Mouse (Mus musculus) hindlimb bud, embryonic 11.5 days (tissue): ENCODE measurements around the gene 1700001P01Rik.

Source experiments
- DNase-seq: peaks from one replicate; pipeline ENCODE4 v3.0.0-alpha.2; 2012; ENCODE audit warnings: low read depth, low spot score; ENCODE audit errors: extremely low spot score

1700001P01Rik gene

DNA sequence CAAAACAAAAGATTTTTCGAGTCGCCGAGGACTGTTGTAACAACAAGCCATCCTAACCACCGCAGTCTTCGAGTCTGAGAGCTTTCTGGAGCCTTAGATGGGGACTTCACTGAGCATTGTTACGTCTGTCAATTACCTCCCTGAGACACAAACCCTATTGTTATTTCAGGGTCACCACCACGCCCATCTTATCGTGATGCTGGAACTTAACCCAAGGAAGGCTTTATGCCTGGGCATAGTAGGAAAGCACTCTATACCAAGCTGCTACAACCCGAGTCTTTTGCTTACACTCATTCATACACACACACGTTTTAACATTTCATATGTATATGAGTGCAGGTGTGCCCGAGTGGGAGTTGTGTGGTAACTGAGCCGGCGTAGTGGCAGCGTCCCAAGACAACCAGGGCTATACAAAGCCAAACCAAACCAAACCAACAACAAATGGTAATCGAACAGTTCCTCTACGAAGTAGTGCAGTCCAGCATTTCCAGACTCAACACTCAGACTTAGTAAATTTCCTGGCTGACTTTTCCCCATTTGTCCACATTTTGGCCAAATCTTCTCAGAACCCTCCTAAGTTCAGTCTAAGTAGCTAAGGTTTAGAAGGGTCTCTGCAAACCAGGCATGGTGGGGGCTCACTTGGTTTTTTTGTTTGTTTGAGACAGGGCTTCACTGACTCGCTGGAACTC is at the start of gene 1700001P01Rik:
Gene 1700001P01Rik (minus strand): TSS at position 111 of the 689 bp plus-strand sequence.
- DNase-seq, result no peak

GRCm38 (mm10) chr11:97825295-97825694 is 49.6 kb upstream of the 1700001P01Rik start:
- no peak for DNase-seq

DNA sequence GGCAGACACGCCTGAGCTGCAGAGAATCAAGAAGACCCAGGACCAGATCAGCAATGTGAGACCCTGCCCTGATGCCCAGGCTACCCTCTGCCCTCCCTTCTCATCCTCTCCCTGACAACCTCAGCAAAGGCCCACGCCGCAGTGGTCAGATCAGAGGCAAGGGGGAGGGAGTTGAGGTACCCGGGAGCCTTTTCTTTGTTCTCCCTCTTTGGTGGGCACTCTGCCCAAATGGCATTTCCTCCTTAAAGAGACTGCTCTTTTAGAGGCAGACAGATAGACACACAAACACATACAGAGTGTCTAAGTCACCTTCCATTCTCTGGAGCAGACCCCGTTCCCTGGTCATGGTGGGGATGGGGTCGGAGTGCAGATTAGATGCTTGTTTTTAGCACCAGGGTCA is 49.2 kb upstream of the 1700001P01Rik start:
- DNase-seq, result no peak

GRCm38 (mm10) chr11:97824168-97824567 is 48.5 kb upstream of the 1700001P01Rik start:
- no peak for DNase-seq

DNA sequence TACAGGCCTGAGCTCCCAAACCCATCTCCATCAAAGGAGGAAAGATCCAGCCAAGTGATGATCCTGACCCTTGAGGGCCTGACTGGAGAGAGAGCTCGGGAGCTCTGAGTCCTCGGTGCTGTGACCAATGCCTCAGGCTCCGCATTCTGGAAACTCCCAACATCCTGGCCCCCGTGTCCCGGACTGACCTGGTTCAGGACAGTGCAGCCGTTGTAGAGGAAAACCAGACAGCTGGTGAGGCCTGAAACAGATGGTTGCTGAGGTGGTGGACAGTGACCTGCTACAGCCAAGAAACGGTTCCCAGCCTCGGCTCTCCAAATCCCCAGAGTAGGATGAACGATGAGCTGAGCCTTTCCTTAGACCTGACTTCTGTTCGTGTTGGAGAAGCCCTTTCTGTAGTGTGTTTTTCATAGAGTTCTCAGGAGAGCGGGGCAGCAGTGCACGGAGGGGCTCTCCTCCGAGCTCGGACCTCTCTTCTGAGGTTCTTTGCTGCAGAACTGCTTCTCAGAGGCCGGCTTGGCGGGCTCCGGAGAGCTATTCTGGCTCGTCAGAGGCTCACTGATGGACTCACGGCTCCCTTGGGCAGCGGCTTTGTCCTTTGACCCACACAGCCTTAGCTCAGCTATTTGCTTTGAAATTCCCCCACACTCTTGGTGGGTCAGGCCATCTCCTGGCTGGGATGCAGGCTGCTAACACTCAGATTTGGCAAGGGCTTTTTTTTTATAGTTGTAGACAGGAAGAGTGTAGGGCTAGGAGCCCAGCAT is 47.3 kb upstream of the 1700001P01Rik start:
- DNase-seq, result no peak

- no peak for DNase-seq
These were observed 45.8 kb upstream of the 1700001P01Rik start for GRCm38 (mm10) chr11:97821401-97822064.

GRCm38 (mm10) chr11:97820840-97821239 is 45.1 kb upstream of the 1700001P01Rik start:
- no peak for DNase-seq

GRCm38 (mm10) chr11:97819923-97820322 is 44.2 kb upstream of the 1700001P01Rik start:
- no peak for DNase-seq

DNA sequence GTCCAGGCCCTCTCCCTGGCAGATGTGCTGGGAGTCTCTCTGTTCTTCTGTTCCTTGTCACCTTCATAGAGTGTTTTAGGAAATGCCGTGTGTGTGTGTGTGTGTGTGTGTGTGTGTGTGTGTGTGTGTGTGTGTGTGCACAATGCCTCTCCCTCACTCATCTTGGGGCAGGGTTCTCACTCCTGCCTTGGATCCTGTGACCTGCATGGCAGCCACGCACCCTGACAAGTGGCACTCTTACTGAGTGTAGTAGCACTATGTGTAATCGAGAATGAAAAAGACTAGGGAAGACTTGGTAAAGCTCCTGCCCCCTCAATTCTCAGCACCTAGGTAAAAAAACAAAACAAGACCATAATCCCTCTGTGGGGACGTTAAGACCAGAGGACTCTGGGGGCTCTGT is 43.4 kb upstream of the 1700001P01Rik start:
- DNase-seq, result no peak

GRCm38 (mm10) chr11:97818571-97818970 is 42.9 kb upstream of the 1700001P01Rik start:
- no peak for DNase-seq

DNA sequence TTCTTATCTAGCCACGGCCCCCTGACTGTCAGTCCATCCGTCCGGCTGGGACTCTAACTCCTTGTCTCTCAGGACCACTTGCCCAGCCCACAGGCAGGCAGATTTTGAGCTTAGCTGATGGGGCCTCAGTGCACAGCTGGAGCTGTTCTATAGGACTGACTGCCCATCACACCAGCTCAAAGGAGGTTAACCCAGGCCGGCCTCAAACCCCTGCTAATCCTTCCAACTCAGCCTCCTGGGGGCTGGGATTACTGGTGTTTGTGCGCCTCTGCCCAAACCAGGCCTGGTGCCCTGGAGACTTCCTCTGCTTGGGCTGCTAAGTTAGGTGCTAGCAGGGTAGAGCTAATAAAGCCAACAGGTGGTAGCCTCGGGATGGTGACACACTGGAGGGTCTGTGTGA is 42.3 kb upstream of the 1700001P01Rik start:
- DNase-seq, result no peak

GRCm38 (mm10) chr11:97817379-97817778 is 41.7 kb upstream of the 1700001P01Rik start:
- no peak for DNase-seq

DNA sequence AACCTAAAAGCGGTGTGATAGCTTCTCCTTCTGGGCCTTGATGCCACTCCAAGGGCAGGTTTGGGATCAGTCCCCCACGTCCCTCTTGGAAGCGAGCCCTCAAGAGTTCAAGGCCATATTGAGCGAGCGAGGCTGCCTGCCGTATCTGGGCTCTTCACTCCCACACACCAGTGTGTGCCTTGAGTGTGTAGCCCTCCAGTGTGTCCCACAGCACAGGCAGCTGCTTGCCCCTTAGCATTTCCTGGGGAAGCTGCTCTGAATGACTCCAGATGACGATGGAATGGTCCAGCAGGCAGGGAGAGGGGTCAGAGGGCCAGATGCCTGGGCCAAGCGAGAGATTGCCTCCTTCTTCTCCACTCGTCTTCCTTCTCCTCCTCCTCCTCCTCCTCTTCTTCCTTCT is 41.2 kb upstream of the 1700001P01Rik start:
- no peak for DNase-seq

DNA sequence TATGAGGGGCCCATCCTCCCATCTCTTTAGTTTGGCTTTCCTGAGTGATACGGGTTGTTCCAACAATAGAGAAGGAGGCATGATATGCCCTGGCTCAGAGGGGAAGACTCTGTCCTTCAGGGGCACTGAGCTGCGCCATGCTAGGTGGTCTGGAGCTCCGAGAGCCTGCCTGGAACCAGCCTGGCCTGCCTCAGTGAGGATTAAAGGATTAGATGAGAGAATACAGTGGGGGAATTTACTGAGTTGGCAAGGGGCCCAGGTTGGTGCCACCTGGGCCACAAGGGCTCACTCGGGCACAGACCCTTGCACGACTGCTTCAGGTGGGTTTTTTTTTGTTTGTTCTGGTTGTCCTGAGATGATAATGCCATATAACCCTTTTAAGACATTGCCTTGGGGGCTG is 40.5 kb upstream of the 1700001P01Rik start:
- DNase-seq, result no peak

DNA sequence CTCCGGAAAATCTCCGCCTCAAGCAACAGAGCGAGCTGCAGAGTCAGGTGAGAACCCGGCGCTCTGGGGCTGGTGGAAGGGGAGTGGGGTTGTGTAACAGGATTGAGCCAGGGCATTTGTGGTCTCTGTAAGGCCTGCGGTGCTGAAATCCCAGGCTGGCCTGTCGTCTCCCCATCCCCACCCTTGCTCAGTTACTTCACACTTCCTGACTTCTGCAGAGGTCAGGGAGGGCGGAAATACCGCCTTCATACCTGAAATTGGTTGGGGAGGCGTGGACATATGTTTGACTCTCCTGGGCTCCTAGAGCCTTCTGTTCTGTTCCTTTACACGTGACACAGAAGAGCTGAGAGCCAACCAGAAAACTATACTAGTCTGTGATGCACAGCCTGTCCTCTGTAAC is 40.0 kb upstream of the 1700001P01Rik start:
- no peak for DNase-seq

- no peak for DNase-seq
These were observed 38.2 kb upstream of the 1700001P01Rik start for GRCm38 (mm10) chr11:97813746-97814515.

- no peak for DNase-seq
These were observed 37.4 kb upstream of the 1700001P01Rik start for GRCm38 (mm10) chr11:97813085-97813484.

DNA sequence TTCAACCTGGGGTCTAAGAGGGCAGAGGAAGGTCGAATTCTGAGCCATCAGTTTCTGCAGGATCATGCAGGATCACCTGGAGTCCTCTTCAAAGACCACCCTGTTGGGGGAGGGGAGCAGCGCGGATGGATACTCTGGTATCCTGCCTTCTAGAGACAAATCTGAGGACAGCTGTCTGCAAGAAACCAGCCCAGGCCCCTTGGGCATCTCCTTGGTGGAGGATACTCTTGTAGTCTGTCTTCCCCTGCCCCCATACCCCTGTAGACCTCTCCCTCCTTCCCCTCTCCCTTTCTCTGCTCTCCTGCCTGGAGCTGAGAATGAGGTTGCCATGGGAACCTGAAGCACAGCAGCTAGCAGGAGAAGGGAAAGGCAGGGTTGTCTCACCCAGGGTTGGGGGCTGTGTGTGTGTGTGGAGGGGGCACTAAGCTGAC is 36.8 kb upstream of the 1700001P01Rik start:
- DNase-seq, result no peak

GRCm38 (mm10) chr11:97811569-97812362 is 36.0 kb upstream of the 1700001P01Rik start:
- DNase-seq, result no peak

GRCm38 (mm10) chr11:97810970-97811369 is 35.3 kb upstream of the 1700001P01Rik start:
- no peak for DNase-seq
